21 mouse cellular contexts compared by ENCODE assay signal in genomic region chr13:30448895-30449294, GRCm38 (mm10).
DNase-seq lines count a peak whose midpoint lies in the region; ATAC-seq and TF ChIP-seq lines count a peak whose summit lies in the region.
"Had no signal": no experiment of that assay in that cellular context is flagged by ENCODE, and none has a peak within 500 bp of the region (broad histone marks: within the 10 kb centered on the region; RNA-seq: fewer than 3 reads in every experiment).

No protein-coding gene starts in this region.

- H3K27me3 ChIP-seq in kidney, embryonic 15.5 days: no peaks in the 10 kb centered on the region
- no peaks in the 10 kb centered on the region for H3K27me3 ChIP-seq in lung, embryonic 14.5 days (ENCODE audit: insufficient read depth, low read length)
- H3K27me3 ChIP-seq: embryonic facial prominence, embryonic 12.5 days; embryonic facial prominence, embryonic 15.5 days; hindbrain, embryonic 12.5 days had no signal

- 44% methylated on average over 4 of the region's 4 CpGs for WGBS in kidney, embryonic 15.5 days
- WGBS in lung, embryonic 14.5 days: 71% methylated on average over 4 of the region's 4 CpGs

- H3K36me3 ChIP-seq in kidney, embryonic 15.5 days: no peaks in the 10 kb centered on the region
- H3K36me3 ChIP-seq in lung, embryonic 14.5 days (ENCODE audit: insufficient read depth): no peaks in the 10 kb centered on the region
- H3K36me3 ChIP-seq: embryonic facial prominence, embryonic 12.5 days; embryonic facial prominence, embryonic 15.5 days; hindbrain, embryonic 12.5 days had no signal

- H3K9me3 ChIP-seq in kidney, embryonic 15.5 days (replicated peaks): no peaks in the 10 kb centered on the region
- no peaks in the 10 kb centered on the region for H3K9me3 ChIP-seq in lung, embryonic 14.5 days (ENCODE audit: low read depth, low read length)
- H3K9me3 ChIP-seq: embryonic facial prominence, embryonic 12.5 days; embryonic facial prominence, embryonic 15.5 days; hindbrain, embryonic 12.5 days had no signal

- no peak overlapping the region for H3K9ac ChIP-seq in kidney, embryonic 15.5 days
- H3K9ac ChIP-seq in lung, embryonic 14.5 days: no peak overlapping the region
- H3K9ac ChIP-seq: embryonic facial prominence, embryonic 12.5 days; embryonic facial prominence, embryonic 15.5 days; forebrain, postnatal 0 days; hindbrain, embryonic 12.5 days had no signal

- no peak overlapping the region for H3K4me3 ChIP-seq in kidney, embryonic 15.5 days (replicated peaks)
- no peak overlapping the region for H3K4me3 ChIP-seq in lung, embryonic 14.5 days (ENCODE audit: low read depth, low read length)
- H3K4me3 ChIP-seq: embryonic facial prominence, embryonic 12.5 days; embryonic facial prominence, embryonic 15.5 days; gastrocnemius, adult 2 months; hindbrain, embryonic 12.5 days had no signal

- TF ChIP-seq CTCF in lung, embryonic 14.5 days (IDR thresholded peaks at IDR 0.05; ENCODE audit: low read depth): no peak

- ATAC-seq in kidney, embryonic 15.5 days (replicated peaks; ENCODE audit: low FRiP score): 0 out of 2 replicates have a peak, but pooled peaks have one; percentile 43
- ATAC-seq in lung, embryonic 14.5 days (ENCODE audit: insufficient read depth): peak; percentile 38; the same call in 1 of the 2 replicates
- ATAC-seq: CD4-positive, CD25-positive, alpha-beta regulatory T cell, adult 4 months; forebrain, embryonic 14.5 days; forebrain, postnatal 0 days had no signal

- no peak overlapping the region for H3K27ac ChIP-seq in kidney, embryonic 15.5 days
- no peak overlapping the region for H3K27ac ChIP-seq in lung, embryonic 14.5 days (ENCODE audit: low read depth)
- H3K27ac ChIP-seq: embryonic facial prominence, embryonic 12.5 days; embryonic facial prominence, embryonic 15.5 days; gastrocnemius, adult 2 months; hindbrain, embryonic 12.5 days had no signal

- H3K4me2 ChIP-seq in kidney, embryonic 15.5 days: no peak overlapping the region
- no peak overlapping the region for H3K4me2 ChIP-seq in lung, embryonic 14.5 days
- H3K4me2 ChIP-seq: embryonic facial prominence, embryonic 12.5 days; embryonic facial prominence, embryonic 15.5 days; heart, embryonic 11.5 days; hindbrain, embryonic 12.5 days had no signal

- H3K4me1 ChIP-seq in kidney, embryonic 15.5 days: peaks cover 3% of the 10 kb centered on the region; the same call in 1 of the 2 replicates
- no peaks in the 10 kb centered on the region for H3K4me1 ChIP-seq in lung, embryonic 14.5 days (ENCODE audit: insufficient read depth)
- H3K4me1 ChIP-seq: embryonic facial prominence, embryonic 12.5 days; embryonic facial prominence, embryonic 15.5 days; hindbrain, embryonic 12.5 days had no signal

- DNase-seq in kidney, adult 11 months: no peak
- DNase-seq in kidney, postnatal 10 days: peak; percentile 47
- no peak for DNase-seq in kidney, adult 8-10 months
- DNase-seq in lung, embryonic 14.5 days: peak; percentile 64
- no peak for DNase-seq in lung, postnatal 25 days (ENCODE audit: low spot score)
- DNase-seq: adrenal gland, adult 2 months; adrenal gland, postnatal 14 days; cerebellum, adult 11 months; cerebellum, adult 2 months; cerebellum, adult 9-11 months; cerebellum, postnatal 25 days; forebrain, postnatal 0 days; gastrocnemius, adult 2 months; gastrocnemius, postnatal 14 days had no signal

Comparison
In these comparisons a context has a peak if more than half of its experiments do, and no peak if none do; other contexts are left out.
1. DNase-seq: peak in kidney, postnatal 10 days (single experiment) and lung, embryonic 14.5 days (single experiment); none in kidney, adult 11 months (single experiment), kidney, adult 8-10 months (0 of 2) and lung, postnatal 25 days (single experiment).